Mouse (Mus musculus) lung, postnatal 10 days (tissue): ENCODE results near the gene Gtsf1l.

Source experiments
- DNase-seq: peaks from one replicate; pipeline ENCODE4 v3.0.0; 2021

Gene Gtsf1l

GRCm38 (mm10) chr2:163087728-163088127 lies at the start of gene Gtsf1l:
Gtsf1l (minus strand) TSS chr2:163087855.
- DNase-seq: no peak

GRCm38 (mm10) chr2:163136996-163137395 lies 49.3 kb upstream of the Gtsf1l start:
- DNase-seq: no peak

GRCm38 (mm10) chr2:163135931-163136330 lies 48.3 kb upstream of the Gtsf1l start:
- no peak for DNase-seq

- no peak for DNase-seq
These were observed 44.7 kb upstream of the Gtsf1l start for GRCm38 (mm10) chr2:163132314-163132713.

GRCm38 (mm10) chr2:163130837-163131236 lies 43.2 kb upstream of the Gtsf1l start:
- DNase-seq: no peak

GRCm38 (mm10) chr2:163123496-163123895 lies 35.8 kb upstream of the Gtsf1l start:
- DNase-seq: no peak

- DNase-seq: peak; percentile 73
These were observed 34.7 kb upstream of the Gtsf1l start for GRCm38 (mm10) chr2:163122319-163122718.

- DNase-seq: no peak
These were observed 33.7 kb upstream of the Gtsf1l start for GRCm38 (mm10) chr2:163121353-163121660.

- DNase-seq: no peak
These were observed 33.1 kb upstream of the Gtsf1l start for GRCm38 (mm10) chr2:163120626-163121352.

GRCm38 (mm10) chr2:163111413-163112201 lies 24.0 kb upstream of the Gtsf1l start:
- DNase-seq: no peak

GRCm38 (mm10) chr2:163110706-163111105 lies 23.1 kb upstream of the Gtsf1l start:
- no peak for DNase-seq

- no peak for DNase-seq
These were observed 20.7 kb upstream of the Gtsf1l start for GRCm38 (mm10) chr2:163108385-163108784.

GRCm38 (mm10) chr2:163104086-163104770 lies 16.6 kb upstream of the Gtsf1l start:
- DNase-seq: no peak

GRCm38 (mm10) chr2:163102900-163103653 lies 15.4 kb upstream of the Gtsf1l start:
- no peak for DNase-seq

- no peak for DNase-seq
These were observed 14.6 kb upstream of the Gtsf1l start for GRCm38 (mm10) chr2:163102216-163102615.

GRCm38 (mm10) chr2:163101646-163102203 lies 14.1 kb upstream of the Gtsf1l start:
- peak; percentile 78 for DNase-seq

GRCm38 (mm10) chr2:163100551-163100950 lies 12.9 kb upstream of the Gtsf1l start:
- DNase-seq: peak; percentile 20

- peak; percentile 43 for DNase-seq
These were observed 12.3 kb upstream of the Gtsf1l start for GRCm38 (mm10) chr2:163099919-163100318.

- DNase-seq: peak; percentile 56
These were observed 8.1 kb upstream of the Gtsf1l start for GRCm38 (mm10) chr2:163095784-163096183.

GRCm38 (mm10) chr2:163094909-163095308 lies 7.3 kb upstream of the Gtsf1l start:
- DNase-seq: no peak

- peak; percentile 18 for DNase-seq
These were observed 1.9 kb upstream of the Gtsf1l start for GRCm38 (mm10) chr2:163089475-163090123.

GRCm38 (mm10) chr2:163086561-163086960 lies 1.1 kb downstream of the Gtsf1l start:
- no peak for DNase-seq
